Mouse (Mus musculus): ENCODE results near the gene Olfr320.

DNA sequence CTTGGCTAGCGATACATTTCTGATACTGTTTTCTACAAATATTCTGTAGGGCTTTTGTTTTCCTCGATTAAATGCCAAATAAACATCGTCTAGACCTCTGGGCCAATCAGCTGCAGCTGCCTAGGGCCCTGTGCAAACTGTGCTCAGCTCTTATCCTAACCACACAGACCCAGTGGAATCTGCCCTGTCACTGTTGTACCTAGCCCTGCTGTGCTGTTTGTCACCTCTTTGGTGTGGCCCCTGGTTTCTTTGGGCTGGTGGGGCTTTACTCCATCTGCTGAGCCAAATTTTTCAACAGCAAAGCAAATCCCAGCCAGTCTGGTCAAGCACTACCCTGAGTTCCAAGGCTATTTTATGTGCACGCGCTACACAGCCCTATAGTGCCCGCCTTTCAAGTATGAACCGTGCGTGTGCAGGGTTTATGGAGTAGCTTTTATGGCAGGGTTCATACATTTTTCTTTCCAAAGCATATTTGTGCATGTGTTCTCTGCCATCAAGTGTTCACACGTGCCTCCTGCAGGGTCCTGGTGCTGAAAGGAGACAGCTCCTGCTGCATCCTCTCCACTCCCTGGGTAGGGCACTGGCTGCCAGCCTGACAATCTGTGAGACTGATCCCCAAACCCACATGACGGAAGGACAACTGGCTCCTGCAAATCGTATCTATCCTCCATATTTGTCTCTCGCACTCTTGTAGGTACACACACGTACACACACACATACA, 39.1 kb upstream of the Olfr320 start:
- TF ChIP-seq CTCF (IDR thresholded peaks at IDR 0.05; ENCODE audit: borderline replicate concordance, insufficient read depth, low read depth, low read length) (no peak), POLR2A (IDR thresholded peaks at IDR 0.05; ENCODE audit: borderline replicate concordance, insufficient read depth, low read length) (no peak)
